Comparison of ENCODE assay signal across 7 mouse cellular contexts in the genomic region with DNA sequence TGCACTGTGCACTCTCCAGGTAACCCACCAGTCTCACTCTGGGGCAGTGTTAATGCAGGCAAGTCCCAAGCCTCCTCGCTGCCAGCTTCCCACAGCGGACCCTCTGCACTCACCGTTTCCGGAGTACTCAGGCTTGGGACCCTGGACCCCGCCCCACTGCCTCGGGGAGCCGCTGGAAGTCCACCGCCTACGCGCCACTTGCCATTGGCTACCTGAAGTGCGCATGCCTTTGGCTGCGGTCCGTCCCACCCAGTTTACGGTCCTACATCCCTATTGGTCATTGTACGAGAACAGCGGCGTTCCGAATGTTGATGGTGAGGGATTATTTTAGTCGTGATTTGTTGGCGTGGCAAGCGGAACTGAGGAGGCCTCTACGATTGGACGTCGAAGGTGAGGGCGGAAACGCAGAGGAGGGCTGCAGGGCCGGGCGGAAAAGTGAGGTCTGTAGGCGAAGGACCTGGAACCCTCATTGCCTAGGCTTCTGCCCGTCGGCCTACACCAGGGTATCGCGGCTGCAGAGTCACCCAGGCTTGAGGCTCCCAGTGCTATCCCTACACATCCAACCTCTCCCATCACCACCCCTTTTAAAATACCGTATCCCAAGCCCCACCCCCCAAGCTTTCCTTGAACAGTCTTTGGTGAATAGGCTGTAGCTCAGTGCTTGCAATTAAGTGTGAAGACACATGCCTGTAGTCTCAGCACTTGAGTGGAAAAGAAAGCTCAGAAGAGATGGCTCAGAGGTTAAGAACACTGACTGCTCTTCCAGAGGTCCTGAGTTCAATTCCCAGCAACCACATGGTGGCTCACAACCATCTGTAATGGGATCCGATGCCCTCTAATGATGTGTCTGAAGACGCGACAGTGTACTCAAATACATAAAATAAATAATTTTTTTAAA. TPM values are rescaled to one million over a fixed set of nuclear protein-coding genes. Genes with fewer than 3 reads are reported as not detected.
DNase-seq lines count a peak whose midpoint lies in the region; ATAC-seq lines count a peak whose summit lies in the region.

Gene Tyk2 (minus strand): TSS at position 185 of the 898 bp plus-strand sequence.

- peak within 1 kb of the TSS; percentile 65 for H3K9ac ChIP-seq in embryonic facial prominence, embryonic 12.5 days
- peak within 1 kb of the TSS; percentile 68 for H3K9ac ChIP-seq in limb, embryonic 11.5 days (ENCODE audit: low read length)
- peak within 1 kb of the TSS; percentile 47 for H3K9ac ChIP-seq in midbrain, embryonic 14.5 days (replicated peaks; ENCODE audit: low read length)

- H3K4me1 ChIP-seq in embryonic facial prominence, embryonic 12.5 days: 0 out of 2 replicates have a peak, but pooled peaks cover 5% of the 10 kb centered on the region
- H3K4me1 ChIP-seq in limb, embryonic 11.5 days (ENCODE audit: control insufficient read depth, insufficient read depth, low read length): peaks cover 3% of the 10 kb centered on the region; the same call in 1 of the 2 replicates
- peaks cover 5% of the 10 kb centered on the region; the same call in 1 of the 2 replicates for H3K4me1 ChIP-seq in midbrain, embryonic 14.5 days (ENCODE audit: control insufficient read depth, insufficient read depth, low read length)

- peak; percentile 96 for ATAC-seq in embryonic facial prominence, embryonic 12.5 days (ENCODE audit: insufficient number of reproducible peaks, insufficient read depth, low FRiP score, low TSS enrichment)
- peak; percentile 98 for ATAC-seq in limb, embryonic 11.5 days (ENCODE audit: insufficient number of reproducible peaks, low FRiP score, low TSS enrichment, low read depth)
- ATAC-seq in midbrain, embryonic 14.5 days (ENCODE audit: low FRiP score, low TSS enrichment): peak; percentile 98

- peaks cover 14% of the 10 kb centered on the region for H3K36me3 ChIP-seq in embryonic facial prominence, embryonic 12.5 days
- no peaks in the 10 kb centered on the region for H3K36me3 ChIP-seq in limb, embryonic 11.5 days (ENCODE audit: control insufficient read depth, insufficient read depth, low read length)
- peaks cover 13% of the 10 kb centered on the region; the same call in 1 of the 2 replicates for H3K36me3 ChIP-seq in midbrain, embryonic 14.5 days (ENCODE audit: control insufficient read depth, insufficient read depth, low read length)

- H3K4me3 ChIP-seq in embryonic facial prominence, embryonic 12.5 days: peak within 1 kb of the TSS; percentile 66
- peak within 1 kb of the TSS; percentile 53 for H3K4me3 ChIP-seq in limb, embryonic 11.5 days (ENCODE audit: low read depth, low read length)
- H3K4me3 ChIP-seq in midbrain, embryonic 14.5 days (replicated peaks; ENCODE audit: low read depth, low read length): peak within 1 kb of the TSS; percentile 60

- H3K4me2 ChIP-seq in embryonic facial prominence, embryonic 12.5 days (replicated peaks): peak within 1 kb of the TSS; percentile 72
- peak within 1 kb of the TSS; percentile 72 for H3K4me2 ChIP-seq in limb, embryonic 11.5 days (ENCODE audit: low read depth, severe bottlenecking)
- H3K4me2 ChIP-seq in midbrain, embryonic 14.5 days (ENCODE audit: low read length): peak within 1 kb of the TSS; percentile 78

- 6% methylated on average over 37 of the region's 37 CpGs for WGBS in embryonic facial prominence, embryonic 12.5 days
- WGBS in limb, embryonic 11.5 days: 6% methylated on average over 37 of the region's 37 CpGs
- WGBS in midbrain, embryonic 14.5 days: 6% methylated on average over 37 of the region's 37 CpGs

- peak within 1 kb of the TSS; percentile 60; the same call in 1 of the 2 replicates for H3K27ac ChIP-seq in embryonic facial prominence, embryonic 12.5 days
- H3K27ac ChIP-seq in limb, embryonic 11.5 days (replicated peaks; ENCODE audit: low read depth, low read length): peak within 1 kb of the TSS; percentile 18; the same call in 1 of the 2 replicates
- H3K27ac ChIP-seq in midbrain, embryonic 14.5 days (replicated peaks; ENCODE audit: low read depth, low read length): peak within 1 kb of the TSS; percentile 66; the same call in 1 of the 2 replicates

- H3K27me3 ChIP-seq in embryonic facial prominence, embryonic 12.5 days: no peaks in the 10 kb centered on the region
- H3K27me3 ChIP-seq in limb, embryonic 11.5 days (ENCODE audit: control insufficient read depth, insufficient read depth, low read length): no peaks in the 10 kb centered on the region
- H3K27me3 ChIP-seq in midbrain, embryonic 14.5 days (ENCODE audit: control insufficient read depth, insufficient read depth, low read length): no peaks in the 10 kb centered on the region

- H3K9me3 ChIP-seq in embryonic facial prominence, embryonic 12.5 days: no peaks in the 10 kb centered on the region
- no peaks in the 10 kb centered on the region for H3K9me3 ChIP-seq in limb, embryonic 11.5 days (ENCODE audit: control insufficient read depth, low read length)
- no peaks in the 10 kb centered on the region for H3K9me3 ChIP-seq in midbrain, embryonic 14.5 days (ENCODE audit: control insufficient read depth, low read length)

- DNase-seq in adrenal gland, postnatal 25 days: peak; percentile 89
- peak; percentile 100 for DNase-seq in heart, adult 11 months
- DNase-seq in kidney, adult 18-20 months: peak; percentile 88
- peak; percentile 94 for DNase-seq in limb, embryonic 11.5 days (ENCODE audit: low spot score)
- DNase-seq in midbrain, embryonic 14.5 days: peak; percentile 96
- peak; percentile 83 to 84 for DNase-seq in spleen, adult 18-20 months

RNA-seq across cellular contexts. Expression of gene Tyk2, which starts in this region (rescaled TPM):
- 17.7 and 22.4 TPM in 2 replicates for total RNA-seq in adrenal gland, postnatal 25 days (2021)
- polyA plus RNA-seq in embryonic facial prominence, embryonic 12.5 days (2016; fragmentation: Nextera tagmentation; extraction: Ambion mirVana): 13.9 and 17.4 TPM in 2 replicates
- polyA plus RNA-seq in limb, embryonic 11.5 days (2014; fragmentation: Nextera tagmentation; extraction: Ambion mirVana): 8.1 and 9.7 TPM in 2 replicates
- polyA plus RNA-seq in midbrain, embryonic 14.5 days (2014; fragmentation: Nextera tagmentation; extraction: Ambion mirVana): 7.4 and 8.5 TPM in 2 replicates

Comparison
In these comparisons a context has a peak if more than half of its experiments do, and no peak if none do; other contexts are left out.
1. Peak in every context shown above with its lines: DNase-seq, ATAC-seq, H3K4me3 ChIP-seq and H3K27ac ChIP-seq.